Mouse (Mus musculus): ENCODE results near the gene Krt34. TPM values are rescaled to one million over a fixed set of nuclear protein-coding genes. Genes with fewer than 3 reads are reported as not detected.

Gene Krt34
- polyA plus RNA-seq, 1 experiment from 2014 or later, result not detected

DNA sequence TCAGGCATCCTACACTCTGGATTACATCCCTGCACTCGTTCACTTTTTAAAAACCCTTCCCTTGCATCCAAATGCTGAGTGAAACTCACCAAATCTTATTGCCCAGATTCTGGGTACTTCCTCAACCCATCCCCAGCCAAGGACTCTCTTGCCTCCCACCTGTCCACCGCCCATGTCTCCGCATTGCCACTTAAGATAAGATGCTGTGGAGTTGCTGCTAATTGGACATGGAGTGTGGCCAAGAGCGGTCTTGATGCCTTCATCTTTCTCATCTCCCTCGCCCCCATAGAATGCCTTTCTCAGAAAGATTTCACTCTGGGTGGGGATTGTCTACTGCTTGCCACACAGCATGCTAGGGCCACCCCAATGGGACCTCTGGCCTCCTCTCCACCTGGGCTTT, 33.0 kb downstream of the Krt34 start:
- H3K36me3 ChIP-seq (ENCODE audit: control insufficient read depth, insufficient read depth), result no peaks in the 10 kb centered on the region
- ATAC-seq (ENCODE audit: low read depth), result no peak
- no peak overlapping the region for H3K4me3 ChIP-seq (ENCODE audit: low read depth, low read length)
- 54% methylated on average over 5 of the region's 5 CpGs for WGBS (ENCODE audit: insufficient replicate concordance)
- no peak overlapping the region for H3K9ac ChIP-seq (ENCODE audit: low read depth, low read length)
- no peak overlapping the region for H3K4me2 ChIP-seq (ENCODE audit: low read depth, low read length)
- no peak overlapping the region for H3K27ac ChIP-seq (ENCODE audit: low read length)
- no peaks in the 10 kb centered on the region for H3K4me1 ChIP-seq (ENCODE audit: control insufficient read depth, low read depth, low read length)
- no peaks in the 10 kb centered on the region for H3K27me3 ChIP-seq (ENCODE audit: control insufficient read depth, insufficient read depth, low read depth, low read length)
- H3K9me3 ChIP-seq (replicated peaks; ENCODE audit: control insufficient read depth, low read length), result no peaks in the 10 kb centered on the region

GRCm38 (mm10) chr11:100006624-100007023, 34.7 kb downstream of the Krt34 start:
- H3K4me2 ChIP-seq (ENCODE audit: low read depth, low read length), result no peak overlapping the region
- H3K4me3 ChIP-seq (ENCODE audit: low read depth, low read length), result no peak overlapping the region
- no peaks in the 10 kb centered on the region for H3K36me3 ChIP-seq (ENCODE audit: control insufficient read depth, insufficient read depth)
- no peaks in the 10 kb centered on the region for H3K4me1 ChIP-seq (ENCODE audit: control insufficient read depth, low read depth, low read length)
- no peaks in the 10 kb centered on the region for H3K9me3 ChIP-seq (replicated peaks; ENCODE audit: control insufficient read depth, low read length)
- no peak overlapping the region for H3K27ac ChIP-seq (ENCODE audit: low read length)
- 36% methylated on average over 3 of the region's 3 CpGs for WGBS (ENCODE audit: insufficient replicate concordance)
- H3K27me3 ChIP-seq (ENCODE audit: control insufficient read depth, insufficient read depth, low read depth, low read length), result no peaks in the 10 kb centered on the region
- no peak overlapping the region for H3K9ac ChIP-seq (ENCODE audit: low read depth, low read length)
- ATAC-seq (ENCODE audit: low read depth), result no peak

GRCm38 (mm10) chr11:100005905-100006304, 35.4 kb downstream of the Krt34 start:
- Histone ChIP-seq H3K27me3 (ENCODE audit: control insufficient read depth, insufficient read depth, low read depth, low read length) (no peaks in the 10 kb centered on the region), H3K9ac (ENCODE audit: low read depth, low read length) (no peak overlapping the region), H3K9me3 (replicated peaks; ENCODE audit: control insufficient read depth, low read length) (no peaks in the 10 kb centered on the region), H3K4me1 (ENCODE audit: control insufficient read depth, low read depth, low read length) (no peaks in the 10 kb centered on the region), H3K4me2 (ENCODE audit: low read depth, low read length) (no peak overlapping the region), H3K36me3 (ENCODE audit: control insufficient read depth, insufficient read depth) (no peaks in the 10 kb centered on the region), H3K27ac (ENCODE audit: low read length) (no peak overlapping the region), H3K4me3 (ENCODE audit: low read depth, low read length) (no peak overlapping the region)
- 71% methylated on average over 8 of the region's 8 CpGs for WGBS (ENCODE audit: insufficient replicate concordance)
- no peak for ATAC-seq (ENCODE audit: low read depth)

- H3K36me3 ChIP-seq (ENCODE audit: control insufficient read depth, insufficient read depth), result no peaks in the 10 kb centered on the region
- no peaks in the 10 kb centered on the region for H3K27me3 ChIP-seq (ENCODE audit: control insufficient read depth, insufficient read depth, low read depth, low read length)
- no peaks in the 10 kb centered on the region for H3K9me3 ChIP-seq (replicated peaks; ENCODE audit: control insufficient read depth, low read length)
- no peaks in the 10 kb centered on the region for H3K4me1 ChIP-seq (ENCODE audit: control insufficient read depth, low read depth, low read length)
- no peak overlapping the region for H3K4me3 ChIP-seq (ENCODE audit: low read depth, low read length)
- no peak overlapping the region for H3K9ac ChIP-seq (ENCODE audit: low read depth, low read length)
- 20% methylated on average over 6 of the region's 6 CpGs for WGBS (ENCODE audit: insufficient replicate concordance)
- no peak for ATAC-seq (ENCODE audit: low read depth)
- H3K4me2 ChIP-seq (ENCODE audit: low read depth, low read length), result no peak overlapping the region
- no peak overlapping the region for H3K27ac ChIP-seq (ENCODE audit: low read length)
These were observed 36.5 kb downstream of the Krt34 start for GRCm38 (mm10) chr11:100004846-100005245.

- H3K27ac ChIP-seq (ENCODE audit: low read length), result no peak overlapping the region
- 71% methylated on average over 7 of the region's 7 CpGs for WGBS (ENCODE audit: insufficient replicate concordance)
- H3K4me1 ChIP-seq (ENCODE audit: control insufficient read depth, low read depth, low read length), result no peaks in the 10 kb centered on the region
- no peaks in the 10 kb centered on the region for H3K27me3 ChIP-seq (ENCODE audit: control insufficient read depth, insufficient read depth, low read depth, low read length)
- no peak overlapping the region for H3K4me2 ChIP-seq (ENCODE audit: low read depth, low read length)
- no peaks in the 10 kb centered on the region for H3K36me3 ChIP-seq (ENCODE audit: control insufficient read depth, insufficient read depth)
- ATAC-seq (ENCODE audit: low read depth), result no peak
- H3K9ac ChIP-seq (ENCODE audit: low read depth, low read length), result no peak overlapping the region
- H3K9me3 ChIP-seq (replicated peaks; ENCODE audit: control insufficient read depth, low read length), result no peaks in the 10 kb centered on the region
- no peak overlapping the region for H3K4me3 ChIP-seq (ENCODE audit: low read depth, low read length)
These were observed 42.3 kb downstream of the Krt34 start for GRCm38 (mm10) chr11:99999091-99999490.

DNA sequence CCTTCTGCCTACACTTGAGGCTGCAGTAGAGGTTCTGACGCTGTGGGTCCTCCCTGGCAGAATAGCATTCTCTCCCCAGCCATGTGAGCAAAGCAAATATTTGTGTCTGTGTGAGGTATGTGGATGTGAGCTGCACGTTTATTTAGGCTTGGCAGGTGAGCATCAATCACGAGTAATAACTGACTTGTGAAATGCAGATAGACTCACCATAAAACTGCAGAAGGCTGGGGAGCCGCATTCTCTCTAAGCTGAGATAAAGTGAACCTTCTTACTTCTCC, 47.0 kb downstream of the Krt34 start:
- H3K9me3 ChIP-seq (replicated peaks; ENCODE audit: control insufficient read depth, low read length), result no peaks in the 10 kb centered on the region
- H3K4me3 ChIP-seq (ENCODE audit: low read depth, low read length), result no peak overlapping the region
- H3K9ac ChIP-seq (ENCODE audit: low read depth, low read length), result no peak overlapping the region
- no peak overlapping the region for H3K4me2 ChIP-seq (ENCODE audit: low read depth, low read length)
- WGBS (ENCODE audit: insufficient replicate concordance), result 37% methylated on average over 4 of the region's 4 CpGs
- H3K27ac ChIP-seq (ENCODE audit: low read length), result no peak overlapping the region
- no peaks in the 10 kb centered on the region for H3K4me1 ChIP-seq (ENCODE audit: control insufficient read depth, low read depth, low read length)
- no peaks in the 10 kb centered on the region for H3K36me3 ChIP-seq (ENCODE audit: control insufficient read depth, insufficient read depth)
- H3K27me3 ChIP-seq (ENCODE audit: control insufficient read depth, insufficient read depth, low read depth, low read length), result peaks cover 6% of the 10 kb centered on the region; the same call in 1 of the 2 replicates
- no peak for ATAC-seq (ENCODE audit: low read depth)

- H3K4me3 ChIP-seq (ENCODE audit: low read depth, low read length), result no peak within 1 kb of the TSS
- H3K27me3 ChIP-seq (ENCODE audit: control insufficient read depth, insufficient read depth, low read depth, low read length), result peaks cover 6% of the 10 kb centered on the region; the same call in 1 of the 2 replicates
- no peaks in the 10 kb centered on the region for H3K4me1 ChIP-seq (ENCODE audit: control insufficient read depth, low read depth, low read length)
- no peak for ATAC-seq (ENCODE audit: low read depth)
- no peak within 1 kb of the TSS for H3K27ac ChIP-seq (ENCODE audit: low read length)
- 24% methylated on average over 25 of the region's 26 CpGs for WGBS (ENCODE audit: insufficient replicate concordance)
- H3K4me2 ChIP-seq (ENCODE audit: low read depth, low read length), result no peak within 1 kb of the TSS
- no peak within 1 kb of the TSS for H3K9ac ChIP-seq (ENCODE audit: low read depth, low read length)
- no peaks in the 10 kb centered on the region for H3K9me3 ChIP-seq (replicated peaks; ENCODE audit: control insufficient read depth, low read length)
- no peaks in the 10 kb centered on the region for H3K36me3 ChIP-seq (ENCODE audit: control insufficient read depth, insufficient read depth)
These were observed 47.6 kb downstream of the Krt34 start, which contains the start of gene Krtap17-1 for GRCm38 (mm10) chr11:99993620-99994383. Krtap17-1 (minus strand) TSS chr11:99993994.

GRCm38 (mm10) chr11:99990571-99990970, 50.8 kb downstream of the Krt34 start:
- H3K4me1 ChIP-seq (ENCODE audit: control insufficient read depth, low read depth, low read length), result no peaks in the 10 kb centered on the region
- no peaks in the 10 kb centered on the region for H3K36me3 ChIP-seq (ENCODE audit: control insufficient read depth, insufficient read depth)
- no peak overlapping the region for H3K9ac ChIP-seq (ENCODE audit: low read depth, low read length)
- H3K27ac ChIP-seq (ENCODE audit: low read length), result no peak overlapping the region
- no peak overlapping the region for H3K4me2 ChIP-seq (ENCODE audit: low read depth, low read length)
- WGBS (ENCODE audit: insufficient replicate concordance), result 69% methylated on average over 3 of the region's 3 CpGs
- no peak for ATAC-seq (ENCODE audit: low read depth)
- H3K4me3 ChIP-seq (ENCODE audit: low read depth, low read length), result no peak overlapping the region
- H3K9me3 ChIP-seq (replicated peaks; ENCODE audit: control insufficient read depth, low read length), result no peaks in the 10 kb centered on the region
- H3K27me3 ChIP-seq (ENCODE audit: control insufficient read depth, insufficient read depth, low read depth, low read length), result peaks cover 6% of the 10 kb centered on the region; the same call in 1 of the 2 replicates

DNA sequence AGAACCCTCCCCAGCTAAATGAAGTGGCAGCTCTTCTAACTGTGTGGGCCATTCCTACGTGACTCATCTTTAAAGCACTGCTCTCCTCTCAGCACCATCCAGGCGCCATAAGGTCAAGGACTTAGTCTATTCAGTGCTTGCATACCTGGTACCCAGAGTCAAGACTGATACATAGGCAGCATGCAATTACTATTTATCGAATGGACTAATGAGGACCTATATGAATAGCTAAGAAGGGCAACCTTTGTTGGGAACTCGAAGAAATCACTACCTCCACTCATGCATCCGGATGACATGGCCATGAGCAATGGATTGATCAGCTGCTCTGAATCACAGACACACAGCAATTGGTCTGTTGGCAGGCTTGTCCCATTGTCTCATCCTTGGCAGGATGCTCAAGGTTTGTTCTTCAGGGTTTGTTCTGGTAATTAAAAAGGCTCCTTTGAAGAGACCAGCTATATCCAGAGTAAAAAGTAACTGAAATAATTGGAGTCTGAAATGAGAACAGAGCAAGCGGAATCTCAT, 51.4 kb downstream of the Krt34 start:
- peaks cover 6% of the 10 kb centered on the region; the same call in 1 of the 2 replicates for H3K27me3 ChIP-seq (ENCODE audit: control insufficient read depth, insufficient read depth, low read depth, low read length)
- no peak overlapping the region for H3K27ac ChIP-seq (ENCODE audit: low read length)
- H3K9me3 ChIP-seq (replicated peaks; ENCODE audit: control insufficient read depth, low read length), result no peaks in the 10 kb centered on the region
- H3K4me2 ChIP-seq (ENCODE audit: low read depth, low read length), result no peak overlapping the region
- 53% methylated on average over 6 of the region's 6 CpGs for WGBS (ENCODE audit: insufficient replicate concordance)
- no peaks in the 10 kb centered on the region for H3K4me1 ChIP-seq (ENCODE audit: control insufficient read depth, low read depth, low read length)
- ATAC-seq (ENCODE audit: low read depth), result no peak
- no peak overlapping the region for H3K4me3 ChIP-seq (ENCODE audit: low read depth, low read length)
- H3K36me3 ChIP-seq (ENCODE audit: control insufficient read depth, insufficient read depth), result no peaks in the 10 kb centered on the region
- H3K9ac ChIP-seq (ENCODE audit: low read depth, low read length), result no peak overlapping the region

Measured in liver, embryonic 16.5 days (tissue).